16 mouse cellular contexts compared by ENCODE assay signal in the genomic region with DNA sequence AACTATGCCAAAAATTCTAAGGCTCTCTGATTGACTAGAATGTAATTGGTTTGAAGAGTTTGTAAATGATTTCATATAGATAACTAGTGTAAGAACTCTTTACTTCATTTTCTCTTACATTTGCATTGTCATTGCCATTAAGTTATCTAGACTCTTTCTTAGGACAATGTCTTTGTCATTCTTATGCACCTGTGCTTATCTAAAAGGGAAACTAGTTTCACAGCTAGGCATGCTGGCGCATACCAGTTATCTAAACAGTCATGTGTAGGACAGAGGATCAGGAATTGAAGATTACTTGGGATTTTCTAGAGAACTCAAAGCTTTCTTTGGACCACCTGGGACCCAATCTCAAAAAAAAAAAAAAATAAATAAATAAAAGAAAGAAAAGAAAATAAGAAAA.
"Had no signal": no experiment of that assay in that cellular context is flagged by ENCODE, and none has a peak within 500 bp of the region (broad histone marks: within the 10 kb centered on the region; RNA-seq: fewer than 3 reads in every experiment).

No protein-coding gene starts in this region.

- H3K4me1 ChIP-seq: neural tube, embryonic 15.5 days; stomach, embryonic 15.5 days had no signal

- H3K36me3 ChIP-seq: neural tube, embryonic 13.5 days; neural tube, embryonic 15.5 days; stomach, embryonic 15.5 days had no signal

- H3K4me3 ChIP-seq: neural tube, embryonic 13.5 days; neural tube, embryonic 15.5 days; stomach, embryonic 15.5 days had no signal

- H3K9me3 ChIP-seq: neural tube, embryonic 13.5 days; neural tube, embryonic 15.5 days; stomach, embryonic 15.5 days had no signal

- H3K27me3 ChIP-seq: neural tube, embryonic 13.5 days; neural tube, embryonic 15.5 days; stomach, embryonic 15.5 days had no signal

- H3K9ac ChIP-seq: neural tube, embryonic 13.5 days; neural tube, embryonic 15.5 days; stomach, embryonic 15.5 days had no signal

- DNase-seq: retina, postnatal 1 day; right cerebral cortex, adult 18-20 months; right cerebral cortex, postnatal 14 days; right cerebral cortex, postnatal 25 days; right cerebral cortex, postnatal 4 days; spleen, adult 18-20 months; thymus, adult 18-20 months; thymus, adult 2 months; thymus, postnatal 14 days; thymus, postnatal 25 days; thymus, postnatal 36 days; thymus, postnatal 4 days had no signal

- H3K27ac ChIP-seq: neural tube, embryonic 13.5 days; neural tube, embryonic 15.5 days; stomach, embryonic 15.5 days; stomach, postnatal 0 days had no signal
